Mouse (Mus musculus): ENCODE results near the gene Rsbn1l. TPM values are rescaled to one million over a fixed set of nuclear protein-coding genes. Genes with fewer than 3 reads are reported as not detected.

Rsbn1l gene
- polyA plus RNA-seq, 1 experiment from 2014 or later: 3.7 TPM

DNA sequence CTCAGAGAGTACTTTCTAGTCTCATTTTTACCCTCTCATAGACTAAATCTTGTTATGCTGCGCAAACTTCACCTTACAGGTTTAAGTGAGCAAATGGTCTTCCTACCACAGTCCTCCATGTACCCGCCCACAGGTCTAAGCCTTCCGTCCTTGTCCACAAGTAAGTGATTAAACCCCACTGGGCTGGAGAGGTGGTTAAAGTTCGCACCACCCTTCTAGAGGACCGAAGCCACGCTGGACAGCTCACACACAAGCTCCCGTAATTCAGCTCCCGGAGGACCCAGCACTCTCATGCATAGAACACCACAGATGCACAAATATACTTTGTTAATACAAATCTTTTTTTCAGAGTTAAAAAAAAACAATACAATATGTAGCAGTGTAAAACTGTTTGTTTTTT is 30.1 kb upstream of the Rsbn1l start:
- TF ChIP-seq CTCF (IDR thresholded peaks at IDR 0.05; ENCODE audit: low read depth): no peak
- no peak overlapping the region for H3K9ac ChIP-seq (ENCODE audit: low read depth, low read length)
- H3K4me2 ChIP-seq (replicated peaks; ENCODE audit: low read depth): no peak overlapping the region
- H3K9me3 ChIP-seq (ENCODE audit: control insufficient read depth): no peaks in the 10 kb centered on the region
- WGBS: 94% methylated on average over 8 of the region's 8 CpGs
- no peaks in the 10 kb centered on the region for H3K27me3 ChIP-seq (replicated peaks; ENCODE audit: control insufficient read depth, insufficient read depth, low read length)
- no peak overlapping the region for H3K27ac ChIP-seq (ENCODE audit: low read depth, low read length)
- ATAC-seq: no peak
- H3K4me3 ChIP-seq (ENCODE audit: low read depth, low read length): no peak overlapping the region
- no peaks in the 10 kb centered on the region for H3K4me1 ChIP-seq (replicated peaks; ENCODE audit: control insufficient read depth, insufficient read depth, low read length)
- H3K36me3 ChIP-seq (ENCODE audit: control insufficient read depth, insufficient read depth): peaks cover 37% of the 10 kb centered on the region

DNA sequence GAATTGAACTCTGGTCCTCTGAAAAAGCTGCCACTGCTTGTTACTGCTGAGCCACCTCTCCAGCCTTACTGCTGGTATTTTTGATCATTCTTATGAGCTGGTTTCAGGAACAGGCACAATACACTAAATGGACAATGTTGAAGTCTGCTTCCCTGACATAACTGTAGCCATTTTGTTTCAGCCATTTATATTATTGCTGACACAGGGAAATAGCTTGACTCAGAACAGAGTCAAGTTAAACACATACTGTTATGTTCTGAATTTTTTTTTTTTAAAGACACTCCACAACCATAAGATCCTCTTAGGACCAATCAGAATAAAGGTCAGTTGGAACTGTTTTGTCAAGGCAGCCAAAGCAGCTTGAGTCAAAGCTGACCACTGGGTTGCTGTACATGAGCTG is 27.3 kb upstream of the Rsbn1l start:
- no peak for ATAC-seq
- no peaks in the 10 kb centered on the region for H3K9me3 ChIP-seq (ENCODE audit: control insufficient read depth)

DNA sequence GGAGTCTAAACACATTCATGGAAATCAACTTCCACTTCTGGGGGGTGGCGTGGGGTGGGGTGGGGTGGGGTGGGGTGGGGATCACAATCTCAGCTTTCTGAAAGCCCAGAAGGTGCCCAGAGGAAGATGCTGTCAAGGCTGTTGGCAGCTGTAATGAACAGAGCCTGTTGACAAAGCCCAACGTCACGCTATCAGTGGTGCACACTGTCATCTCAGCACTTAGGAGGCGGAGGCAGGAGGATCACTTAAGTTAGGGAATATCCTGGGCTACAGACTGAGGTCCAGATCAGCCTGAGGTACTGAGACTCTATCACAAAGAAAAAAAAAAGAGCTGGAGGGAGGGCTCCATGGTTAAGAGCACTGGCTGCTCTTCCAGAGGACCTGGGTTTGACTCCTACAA is 18.5 kb upstream of the Rsbn1l start:
- TF ChIP-seq CTCF (IDR thresholded peaks at IDR 0.05; ENCODE audit: low read depth): no peak
- Histone ChIP-seq H3K9me3 (ENCODE audit: control insufficient read depth) (no peaks in the 10 kb centered on the region), H3K4me3 (ENCODE audit: low read depth, low read length) (no peak overlapping the region), H3K36me3 (ENCODE audit: control insufficient read depth, insufficient read depth) (no peaks in the 10 kb centered on the region), H3K4me1 (replicated peaks; ENCODE audit: control insufficient read depth, insufficient read depth, low read length) (no peaks in the 10 kb centered on the region), H3K4me2 (replicated peaks; ENCODE audit: low read depth) (no peak overlapping the region), H3K27ac (ENCODE audit: low read depth, low read length) (no peak overlapping the region), H3K27me3 (replicated peaks; ENCODE audit: control insufficient read depth, insufficient read depth, low read length) (no peaks in the 10 kb centered on the region), H3K9ac (ENCODE audit: low read depth, low read length) (no peak overlapping the region)
- ATAC-seq: no peak
- 82% methylated on average over 4 of the region's 4 CpGs for WGBS

More for the DNA sequence above, 27.3 kb upstream of the Rsbn1l start:
- no peak for TF ChIP-seq CTCF (IDR thresholded peaks at IDR 0.05; ENCODE audit: low read depth)
- H3K4me3 ChIP-seq (ENCODE audit: low read depth, low read length): no peak overlapping the region
- H3K27me3 ChIP-seq (replicated peaks; ENCODE audit: control insufficient read depth, insufficient read depth, low read length): no peaks in the 10 kb centered on the region
- no peak overlapping the region for H3K9ac ChIP-seq (ENCODE audit: low read depth, low read length)
- no peak overlapping the region for H3K27ac ChIP-seq (ENCODE audit: low read depth, low read length)
- peaks cover 20% of the 10 kb centered on the region for H3K36me3 ChIP-seq (ENCODE audit: control insufficient read depth, insufficient read depth)
- H3K4me2 ChIP-seq (replicated peaks; ENCODE audit: low read depth): no peak overlapping the region
- no peaks in the 10 kb centered on the region for H3K4me1 ChIP-seq (replicated peaks; ENCODE audit: control insufficient read depth, insufficient read depth, low read length)

DNA sequence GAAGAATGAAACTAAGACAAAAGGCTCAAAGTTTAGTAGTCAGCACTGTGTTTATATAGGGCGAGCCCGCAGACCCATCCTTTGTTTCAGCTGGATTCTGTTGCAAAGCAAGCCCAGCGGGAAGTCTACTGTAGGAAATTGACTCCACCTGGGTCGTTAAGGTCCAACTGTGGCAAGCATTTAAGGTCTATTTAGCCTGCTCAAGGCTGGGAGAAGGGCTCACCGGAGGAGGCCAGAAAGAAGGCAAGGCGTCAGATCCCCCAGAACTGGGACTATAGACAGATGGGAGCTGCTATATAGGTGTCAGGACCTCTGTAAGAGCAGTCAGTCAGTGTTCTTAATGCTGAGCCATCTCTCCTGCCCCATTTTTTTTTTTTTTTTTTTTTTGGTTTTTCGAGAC is 17.8 kb upstream of the Rsbn1l start:
- Histone ChIP-seq H3K4me3 (ENCODE audit: low read depth, low read length) (no peak overlapping the region), H3K9ac (ENCODE audit: low read depth, low read length) (no peak overlapping the region), H3K4me1 (replicated peaks; ENCODE audit: control insufficient read depth, insufficient read depth, low read length) (no peaks in the 10 kb centered on the region), H3K27me3 (replicated peaks; ENCODE audit: control insufficient read depth, insufficient read depth, low read length) (no peaks in the 10 kb centered on the region), H3K36me3 (ENCODE audit: control insufficient read depth, insufficient read depth) (no peaks in the 10 kb centered on the region), H3K4me2 (replicated peaks; ENCODE audit: low read depth) (no peak overlapping the region), H3K27ac (ENCODE audit: low read depth, low read length) (no peak overlapping the region), H3K9me3 (ENCODE audit: control insufficient read depth) (no peaks in the 10 kb centered on the region)
- 41% methylated on average over 6 of the region's 7 CpGs for WGBS
- TF ChIP-seq CTCF (IDR thresholded peaks at IDR 0.05; ENCODE audit: low read depth): no peak
- no peak for ATAC-seq

DNA sequence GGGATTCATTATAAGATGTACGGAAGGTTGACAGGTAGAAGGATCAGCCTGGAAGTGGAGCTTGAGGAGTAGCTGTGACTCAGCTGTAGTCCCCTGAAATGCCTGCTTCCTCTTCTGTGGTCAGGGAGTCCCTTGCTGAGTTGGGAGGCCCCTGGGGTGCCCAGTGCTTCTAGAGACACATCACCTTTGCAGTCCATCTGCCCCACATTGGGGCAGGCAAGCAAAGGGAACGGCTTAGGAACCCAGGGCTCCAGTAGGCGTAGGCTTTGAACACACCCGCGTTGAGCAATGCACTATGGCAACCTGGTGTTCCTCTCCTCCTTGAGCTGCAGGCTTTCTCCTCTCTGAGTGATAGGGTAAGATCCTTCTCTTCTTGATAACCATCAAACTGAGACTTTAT is 16.9 kb upstream of the Rsbn1l start:
- Histone ChIP-seq H3K4me3 (ENCODE audit: low read depth, low read length) (no peak overlapping the region), H3K9ac (ENCODE audit: low read depth, low read length) (no peak overlapping the region), H3K9me3 (ENCODE audit: control insufficient read depth) (no peaks in the 10 kb centered on the region), H3K4me2 (replicated peaks; ENCODE audit: low read depth) (no peak overlapping the region), H3K4me1 (replicated peaks; ENCODE audit: control insufficient read depth, insufficient read depth, low read length) (no peaks in the 10 kb centered on the region), H3K36me3 (ENCODE audit: control insufficient read depth, insufficient read depth) (no peaks in the 10 kb centered on the region), H3K27me3 (replicated peaks; ENCODE audit: control insufficient read depth, insufficient read depth, low read length) (no peaks in the 10 kb centered on the region), H3K27ac (ENCODE audit: low read depth, low read length) (no peak overlapping the region)
- no peak for TF ChIP-seq CTCF (IDR thresholded peaks at IDR 0.05; ENCODE audit: low read depth)
- WGBS: 66% methylated on average over 5 of the region's 5 CpGs
- ATAC-seq: no peak

DNA sequence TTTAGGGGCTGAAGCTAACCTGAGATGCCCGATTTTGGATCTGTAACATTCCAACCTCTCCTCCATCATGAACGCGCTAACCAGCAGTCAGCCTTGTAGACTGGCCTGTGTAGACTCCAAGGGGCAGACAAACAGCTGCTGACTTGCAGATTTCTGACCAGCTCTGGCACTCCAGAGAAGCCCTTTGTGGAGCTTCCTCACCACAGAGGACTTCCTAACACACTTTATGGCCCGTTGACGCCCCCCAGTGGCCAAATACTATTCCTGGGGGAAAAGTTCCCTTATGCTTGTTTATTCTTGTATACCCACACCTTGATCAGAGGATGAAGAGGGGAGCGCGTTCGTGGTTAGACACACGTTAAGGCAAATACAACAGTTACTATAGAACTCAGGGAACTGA is 12.8 kb upstream of the Rsbn1l start:
- Histone ChIP-seq H3K4me3 (ENCODE audit: low read depth, low read length) (no peak overlapping the region), H3K4me1 (replicated peaks; ENCODE audit: control insufficient read depth, insufficient read depth, low read length) (no peaks in the 10 kb centered on the region), H3K4me2 (replicated peaks; ENCODE audit: low read depth) (no peak overlapping the region), H3K36me3 (ENCODE audit: control insufficient read depth, insufficient read depth) (no peaks in the 10 kb centered on the region), H3K9me3 (ENCODE audit: control insufficient read depth) (no peaks in the 10 kb centered on the region), H3K9ac (ENCODE audit: low read depth, low read length) (no peak overlapping the region), H3K27ac (ENCODE audit: low read depth, low read length) (no peak overlapping the region), H3K27me3 (replicated peaks; ENCODE audit: control insufficient read depth, insufficient read depth, low read length) (no peaks in the 10 kb centered on the region)
- TF ChIP-seq CTCF (IDR thresholded peaks at IDR 0.05; ENCODE audit: low read depth): peak; percentile 63
- 58% methylated on average over 9 of the region's 9 CpGs for WGBS
- ATAC-seq: no peak

DNA sequence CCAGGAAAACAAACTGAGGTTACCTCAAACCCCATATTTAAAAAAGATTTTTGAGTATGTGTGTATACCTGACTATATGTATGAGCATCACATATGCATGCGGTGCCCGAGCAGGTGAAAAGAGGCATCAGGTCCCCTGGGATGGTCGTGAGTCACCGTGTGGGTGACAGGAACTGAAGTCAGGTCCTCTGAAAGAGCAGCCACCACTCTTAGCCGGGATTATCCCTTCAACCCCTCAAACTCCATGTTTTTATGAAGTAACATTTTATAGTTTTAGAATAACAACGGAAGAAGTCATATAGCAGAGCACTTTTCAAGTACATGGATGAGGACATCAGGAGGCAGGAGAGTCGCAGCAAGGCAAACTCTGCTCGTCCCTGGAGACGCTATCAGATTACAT is 12.3 kb upstream of the Rsbn1l start:
- WGBS: 65% methylated on average over 9 of the region's 9 CpGs
- TF ChIP-seq CTCF (IDR thresholded peaks at IDR 0.05; ENCODE audit: low read depth): no peak
- no peak overlapping the region for H3K9ac ChIP-seq (ENCODE audit: low read depth, low read length)
- no peaks in the 10 kb centered on the region for H3K36me3 ChIP-seq (ENCODE audit: control insufficient read depth, insufficient read depth)
- H3K4me2 ChIP-seq (replicated peaks; ENCODE audit: low read depth): no peak overlapping the region
- no peaks in the 10 kb centered on the region for H3K4me1 ChIP-seq (replicated peaks; ENCODE audit: control insufficient read depth, insufficient read depth, low read length)
- no peak overlapping the region for H3K4me3 ChIP-seq (ENCODE audit: low read depth, low read length)
- no peak for ATAC-seq
- no peaks in the 10 kb centered on the region for H3K27me3 ChIP-seq (replicated peaks; ENCODE audit: control insufficient read depth, insufficient read depth, low read length)
- H3K9me3 ChIP-seq (ENCODE audit: control insufficient read depth): no peaks in the 10 kb centered on the region
- H3K27ac ChIP-seq (ENCODE audit: low read depth, low read length): no peak overlapping the region
